Mouse (Mus musculus): ENCODE results near the gene Kazn. TPM values are rescaled to one million over a fixed set of nuclear protein-coding genes. Genes with fewer than 3 reads are reported as not detected.

Kazn gene
- total RNA-seq (2018; cell fraction: chromatin; rRNA removed): under 1 TPM in 2 of 26 experiments, not detected in 24; 0.54 to 0.92 TPM
- total RNA-seq (2018; cell fraction: cytosol; rRNA removed): under 1 TPM in 4 of 26 experiments, not detected in 22; 0.05 to 0.09 (median 0.08) TPM
- total RNA-seq (2018; cell fraction: nucleus; rRNA removed): under 1 TPM in 1 of 26 experiments, not detected in 25; 0.15 TPM
- not detected in 3 replicates for polyA plus RNA-seq (2018)

GRCm38 (mm10) chr4:142239240-142240126, at the start of gene Kazn:
Gene Kazn, minus strand, starts transcription at chr4:142239401.
- H3K36me3 ChIP-seq (ENCODE audit: inconsistent target): no peaks in the 10 kb centered on the region
- H3K79me2 ChIP-seq (ENCODE audit: inconsistent target): no peaks in the 10 kb centered on the region
- H3K27ac ChIP-seq: no peak within 1 kb of the TSS
- 19% methylated on average over 46 of the region's 46 CpGs for WGBS (ENCODE audit: missing documents)
- no peak within 1 kb of the TSS for H3K4me3 ChIP-seq (ENCODE audit: inconsistent target)

GRCm38 (mm10) chr4:142285471-142285870, 46.3 kb upstream of the Kazn start:
- H3K79me2 ChIP-seq (ENCODE audit: inconsistent target): no peaks in the 10 kb centered on the region
- no peak overlapping the region for H3K27ac ChIP-seq
- whole genome bisulfite sequencing (ENCODE audit: missing documents): 90% methylated on average over 2 of the region's 2 CpGs
- H3K4me3 ChIP-seq (ENCODE audit: inconsistent target): no peak overlapping the region
- no peaks in the 10 kb centered on the region for H3K36me3 ChIP-seq (ENCODE audit: inconsistent target)

GRCm38 (mm10) chr4:142283867-142284266, 44.7 kb upstream of the Kazn start:
- Histone ChIP-seq H3K27ac (no peak overlapping the region), H3K36me3 (ENCODE audit: inconsistent target) (no peaks in the 10 kb centered on the region), H3K4me3 (ENCODE audit: inconsistent target) (no peak overlapping the region), H3K79me2 (ENCODE audit: inconsistent target) (no peaks in the 10 kb centered on the region)
- 78% methylated on average over 5 of the region's 5 CpGs for WGBS (ENCODE audit: missing documents)

- Histone ChIP-seq H3K36me3 (ENCODE audit: inconsistent target) (no peaks in the 10 kb centered on the region), H3K4me3 (ENCODE audit: inconsistent target) (no peak overlapping the region), H3K79me2 (ENCODE audit: inconsistent target) (no peaks in the 10 kb centered on the region), H3K27ac (no peak overlapping the region)
- 86% methylated on average over 6 of the region's 6 CpGs for WGBS (ENCODE audit: missing documents)
These were observed 39.0 kb upstream of the Kazn start for GRCm38 (mm10) chr4:142278197-142278575.

GRCm38 (mm10) chr4:142277481-142278196, 38.4 kb upstream of the Kazn start:
- Histone ChIP-seq H3K27ac (no peak overlapping the region), H3K4me3 (ENCODE audit: inconsistent target) (no peak overlapping the region), H3K79me2 (ENCODE audit: inconsistent target) (no peaks in the 10 kb centered on the region), H3K36me3 (ENCODE audit: inconsistent target) (no peaks in the 10 kb centered on the region)
- 37% methylated on average over 20 of the region's 20 CpGs for WGBS (ENCODE audit: missing documents)

GRCm38 (mm10) chr4:142275242-142275641, 36.0 kb upstream of the Kazn start:
- no peak overlapping the region for H3K27ac ChIP-seq
- H3K79me2 ChIP-seq (ENCODE audit: inconsistent target): no peaks in the 10 kb centered on the region
- H3K4me3 ChIP-seq (ENCODE audit: inconsistent target): no peak overlapping the region
- no peaks in the 10 kb centered on the region for H3K36me3 ChIP-seq (ENCODE audit: inconsistent target)
- 59% methylated on average over 2 of the region's 2 CpGs for WGBS (ENCODE audit: missing documents)

GRCm38 (mm10) chr4:142274441-142275234, 35.4 kb upstream of the Kazn start:
- Histone ChIP-seq H3K4me3 (ENCODE audit: inconsistent target) (no peak overlapping the region), H3K79me2 (ENCODE audit: inconsistent target) (no peaks in the 10 kb centered on the region), H3K27ac (no peak overlapping the region), H3K36me3 (ENCODE audit: inconsistent target) (no peaks in the 10 kb centered on the region)
- WGBS (ENCODE audit: missing documents): 76% methylated on average over 11 of the region's 11 CpGs

GRCm38 (mm10) chr4:142271506-142271905, 32.3 kb upstream of the Kazn start:
- WGBS (ENCODE audit: missing documents): 98% methylated on average over 3 of the region's 3 CpGs
- Histone ChIP-seq H3K79me2 (ENCODE audit: inconsistent target) (no peaks in the 10 kb centered on the region), H3K36me3 (ENCODE audit: inconsistent target) (no peaks in the 10 kb centered on the region), H3K27ac (no peak overlapping the region), H3K4me3 (ENCODE audit: inconsistent target) (no peak overlapping the region)

- no peaks in the 10 kb centered on the region for H3K36me3 ChIP-seq (ENCODE audit: inconsistent target)
- 82% methylated on average over 3 of the region's 4 CpGs for WGBS (ENCODE audit: missing documents)
- no peaks in the 10 kb centered on the region for H3K79me2 ChIP-seq (ENCODE audit: inconsistent target)
- no peak overlapping the region for H3K27ac ChIP-seq
- H3K4me3 ChIP-seq (ENCODE audit: inconsistent target): no peak overlapping the region
These were observed 28.6 kb upstream of the Kazn start for GRCm38 (mm10) chr4:142267832-142268231.

- 50% methylated on average over 4 of the region's 4 CpGs for WGBS (ENCODE audit: missing documents)
- Histone ChIP-seq H3K27ac (no peak overlapping the region), H3K79me2 (ENCODE audit: inconsistent target) (no peaks in the 10 kb centered on the region), H3K36me3 (ENCODE audit: inconsistent target) (no peaks in the 10 kb centered on the region), H3K4me3 (ENCODE audit: inconsistent target) (no peak overlapping the region)
These were observed 28.2 kb upstream of the Kazn start for GRCm38 (mm10) chr4:142267348-142267819.

- WGBS (ENCODE audit: missing documents): 88% methylated on average over 7 of the region's 7 CpGs
- H3K36me3 ChIP-seq (ENCODE audit: inconsistent target): no peaks in the 10 kb centered on the region
- H3K4me3 ChIP-seq (ENCODE audit: inconsistent target): no peak overlapping the region
- no peaks in the 10 kb centered on the region for H3K79me2 ChIP-seq (ENCODE audit: inconsistent target)
- H3K27ac ChIP-seq: no peak overlapping the region
These were observed 25.1 kb upstream of the Kazn start for GRCm38 (mm10) chr4:142264335-142264734.

GRCm38 (mm10) chr4:142261725-142262124, 22.5 kb upstream of the Kazn start:
- 68% methylated on average over 4 of the region's 4 CpGs for WGBS (ENCODE audit: missing documents)
- no peaks in the 10 kb centered on the region for H3K79me2 ChIP-seq (ENCODE audit: inconsistent target)
- H3K36me3 ChIP-seq (ENCODE audit: inconsistent target): no peaks in the 10 kb centered on the region
- no peak overlapping the region for H3K27ac ChIP-seq
- no peak overlapping the region for H3K4me3 ChIP-seq (ENCODE audit: inconsistent target)

GRCm38 (mm10) chr4:142258730-142259129, 19.5 kb upstream of the Kazn start:
- Histone ChIP-seq H3K4me3 (ENCODE audit: inconsistent target) (no peak overlapping the region), H3K27ac (no peak overlapping the region), H3K36me3 (ENCODE audit: inconsistent target) (no peaks in the 10 kb centered on the region), H3K79me2 (ENCODE audit: inconsistent target) (no peaks in the 10 kb centered on the region)
- 94% methylated on average over 10 of the region's 10 CpGs for WGBS (ENCODE audit: missing documents)

- Histone ChIP-seq H3K4me3 (ENCODE audit: inconsistent target) (no peak overlapping the region), H3K79me2 (ENCODE audit: inconsistent target) (no peaks in the 10 kb centered on the region), H3K27ac (no peak overlapping the region), H3K36me3 (ENCODE audit: inconsistent target) (no peaks in the 10 kb centered on the region)
- 87% methylated on average over 6 of the region's 6 CpGs for WGBS (ENCODE audit: missing documents)
These were observed 14.9 kb upstream of the Kazn start for GRCm38 (mm10) chr4:142254088-142254487.

All from macrophage (primary cell).